Mouse (Mus musculus) MEL (cell line): ENCODE measurements around the gene Zfp260.

Source experiments
- CHD2 ChIP-seq: IDR thresholded peaks from 2 replicates; pipeline ENCODE4 v1.6.1; 2011; ENCODE audit warnings: low read length, improper control_type of control experiment
- CTCF ChIP-seq, 3 experiments: IDR thresholded peaks in 2 of 3; conservative IDR thresholded peaks in 1 of 3; 2 replicates each; pipeline ENCODE4 v1.5.1; 2011 to 2012; ENCODE audit warnings: low read length in 3 of 3, low read depth in 2 of 3, mild to moderate bottlenecking in 2 of 3, improper control_type of control experiment in 1 of 3, inconsistent platforms in 1 of 3, mixed read lengths in 1 of 3, moderate library complexity in 1 of 3; ENCODE audit not compliant: control insufficient read depth in 1 of 3, insufficient read depth in 1 of 3, poor library complexity in 1 of 3, severe bottlenecking in 1 of 3
- E2F4 ChIP-seq: IDR thresholded peaks from 2 replicates; pipeline ENCODE4 v1.6.1; 2011; ENCODE audit warnings: low read depth, low read length, improper control_type of control experiment, borderline replicate concordance
- ETS1 ChIP-seq: IDR thresholded peaks from 2 replicates; pipeline ENCODE4 v1.6.1; 2012; ENCODE audit warnings: low read depth, mild to moderate bottlenecking, inconsistent platforms, low read length, improper control_type of control experiment, moderate library complexity
- KAT2A ChIP-seq: conservative IDR thresholded peaks from 2 replicates; pipeline ENCODE4 v1.6.1; 2012; ENCODE audit warnings: low read depth, low read length, improper control_type of control experiment, inconsistent platforms
- POLR2A ChIP-seq, 2 experiments: IDR thresholded peaks; 2 replicates each; pipeline ENCODE4 v1.6.1; 2011 to 2012; ENCODE audit warnings: low read length in 2 of 2, mild to moderate bottlenecking in 2 of 2, control low read depth in 1 of 2, improper control_type of control experiment in 1 of 2, low read depth in 1 of 2, moderate library complexity in 1 of 2; ENCODE audit not compliant: control insufficient read depth in 1 of 2, insufficient read depth in 1 of 2, poor library complexity in 1 of 2
- RAD21 ChIP-seq: IDR thresholded peaks from 2 replicates; pipeline ENCODE4 v1.6.1; 2011; ENCODE audit warnings: mild to moderate bottlenecking, low read depth, low read length, improper control_type of control experiment
- TBP ChIP-seq: IDR thresholded peaks from 2 replicates; pipeline ENCODE4 v1.8.0; 2011; ENCODE audit warnings: low read depth, low read length, improper control_type of control experiment
- USF2 ChIP-seq, 2 experiments: IDR thresholded peaks; 2 replicates each; pipeline ENCODE4 v1.6.1; 2011 to 2012; ENCODE audit warnings: improper control_type of control experiment in 2 of 2, low read length in 2 of 2, borderline replicate concordance in 1 of 2, inconsistent platforms in 1 of 2, low read depth in 1 of 2, mild to moderate bottlenecking in 1 of 2; ENCODE audit not compliant: insufficient read depth in 1 of 2

DNA sequence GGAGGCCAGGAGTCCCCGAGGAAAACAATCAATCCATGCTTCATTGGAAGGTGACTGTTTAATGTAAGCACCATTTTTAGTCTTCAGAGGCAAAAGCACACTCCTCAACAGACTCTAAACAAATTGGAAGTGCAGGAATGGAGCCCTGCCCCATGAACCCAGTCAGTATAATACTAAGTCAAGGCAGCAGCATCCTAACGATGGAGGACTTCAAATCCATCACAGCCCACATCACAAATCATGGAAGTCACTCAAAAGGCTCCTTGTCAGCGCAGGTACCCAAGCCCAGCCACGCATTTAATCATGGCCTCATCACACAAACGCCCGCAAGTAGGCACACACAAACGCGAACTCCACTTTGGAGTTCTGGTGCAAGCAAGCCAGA is 48.6 kb downstream of the Zfp260 start:
- TF ChIP-seq RAD21 (no peak), CHD2 (no peak), CTCF (IDR thresholded peaks at IDR 0.05 in 2 of 3, conservative IDR thresholded peaks at IDR 0.05 in 1 of 3; ENCODE audit: control insufficient read depth in 1 of 3, insufficient read depth in 1 of 3, low read depth in 2 of 3, low read length in 3 of 3, poor library complexity in 1 of 3, severe bottlenecking in 1 of 3) (no peak), TBP (no peak), USF2 (IDR thresholded peaks at IDR 0.05; ENCODE audit: borderline replicate concordance in 1 of 2, insufficient read depth in 1 of 2, low read depth in 1 of 2, low read length in 2 of 2) (no peak), KAT2A (no peak), E2F4 (no peak), ETS1 (no peak), POLR2A (IDR thresholded peaks at IDR 0.05; ENCODE audit: control insufficient read depth in 1 of 2, insufficient read depth in 1 of 2, low read depth in 1 of 2, low read length in 2 of 2, poor library complexity in 1 of 2) (no peak)
